Mouse (Mus musculus) Muller cell, postnatal 12 days (primary cell): ENCODE results near the gene Lrrc74a.

Experiments
- DNase-seq: peaks from one replicate; pipeline ENCODE4 v3.0.0-alpha.2; 2015; ENCODE audit errors: inconsistent ontology term

Lrrc74a gene

DNA sequence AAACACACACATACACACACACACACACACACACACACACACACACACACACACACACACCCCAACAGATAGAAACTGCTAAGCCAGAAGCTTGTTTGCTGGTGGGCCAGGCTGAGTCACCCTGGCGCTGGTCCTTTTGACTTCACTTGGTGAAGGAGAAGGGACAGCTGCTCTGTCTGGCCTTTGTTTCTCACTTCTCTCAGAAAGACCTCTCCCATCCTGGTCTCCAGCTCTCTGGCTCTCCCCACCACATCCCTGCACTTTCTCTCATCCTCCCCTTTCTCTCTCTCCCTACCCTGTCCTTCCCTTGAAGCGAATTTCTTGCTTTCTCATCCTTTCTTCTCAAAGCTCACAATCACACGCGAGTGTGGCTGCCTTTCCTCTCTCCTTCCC lies 70.1 kb downstream of the Lrrc74a start:
- peak; percentile 56 for DNase-seq

DNA sequence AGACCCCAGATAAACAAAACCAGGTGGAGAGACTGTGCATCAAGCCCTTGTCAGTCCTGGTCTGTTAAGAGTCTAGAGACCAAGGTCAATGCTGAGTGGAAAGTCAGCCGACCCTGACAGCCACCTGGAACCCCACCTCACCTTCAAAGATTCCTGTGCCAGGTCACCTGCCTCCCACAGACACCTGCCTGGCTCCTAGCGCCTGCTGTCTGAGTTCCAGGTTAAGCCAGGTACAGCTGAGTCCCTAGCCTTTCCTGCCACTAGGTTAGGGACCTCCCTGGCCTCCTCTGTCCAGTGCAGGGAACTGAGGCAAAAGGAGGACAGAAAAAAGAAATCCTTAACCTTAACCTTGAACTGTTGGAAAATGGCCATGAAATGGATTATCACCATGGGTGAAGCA lies 70.7 kb downstream of the Lrrc74a start:
- DNase-seq = no peak

DNA sequence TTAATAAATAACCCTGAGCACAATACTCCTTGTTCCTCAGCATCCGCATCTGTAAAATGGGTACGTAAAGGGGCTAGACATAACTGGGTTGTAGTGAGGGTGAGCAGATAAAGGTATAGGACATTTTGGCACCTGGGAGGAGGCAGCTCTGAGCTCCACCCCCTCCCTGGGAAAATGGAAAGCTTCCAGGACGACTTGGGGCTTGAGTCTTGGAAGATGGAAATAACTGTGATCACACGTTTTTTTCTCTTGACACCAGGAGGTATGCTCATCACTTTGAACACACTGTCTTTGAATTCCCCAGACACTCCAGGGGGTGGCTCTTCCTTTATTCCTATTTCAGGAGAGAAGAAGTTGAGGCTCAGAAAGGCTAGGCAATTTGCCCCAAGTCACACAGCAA lies 71.1 kb downstream of the Lrrc74a start:
- no peak for DNase-seq

DNA sequence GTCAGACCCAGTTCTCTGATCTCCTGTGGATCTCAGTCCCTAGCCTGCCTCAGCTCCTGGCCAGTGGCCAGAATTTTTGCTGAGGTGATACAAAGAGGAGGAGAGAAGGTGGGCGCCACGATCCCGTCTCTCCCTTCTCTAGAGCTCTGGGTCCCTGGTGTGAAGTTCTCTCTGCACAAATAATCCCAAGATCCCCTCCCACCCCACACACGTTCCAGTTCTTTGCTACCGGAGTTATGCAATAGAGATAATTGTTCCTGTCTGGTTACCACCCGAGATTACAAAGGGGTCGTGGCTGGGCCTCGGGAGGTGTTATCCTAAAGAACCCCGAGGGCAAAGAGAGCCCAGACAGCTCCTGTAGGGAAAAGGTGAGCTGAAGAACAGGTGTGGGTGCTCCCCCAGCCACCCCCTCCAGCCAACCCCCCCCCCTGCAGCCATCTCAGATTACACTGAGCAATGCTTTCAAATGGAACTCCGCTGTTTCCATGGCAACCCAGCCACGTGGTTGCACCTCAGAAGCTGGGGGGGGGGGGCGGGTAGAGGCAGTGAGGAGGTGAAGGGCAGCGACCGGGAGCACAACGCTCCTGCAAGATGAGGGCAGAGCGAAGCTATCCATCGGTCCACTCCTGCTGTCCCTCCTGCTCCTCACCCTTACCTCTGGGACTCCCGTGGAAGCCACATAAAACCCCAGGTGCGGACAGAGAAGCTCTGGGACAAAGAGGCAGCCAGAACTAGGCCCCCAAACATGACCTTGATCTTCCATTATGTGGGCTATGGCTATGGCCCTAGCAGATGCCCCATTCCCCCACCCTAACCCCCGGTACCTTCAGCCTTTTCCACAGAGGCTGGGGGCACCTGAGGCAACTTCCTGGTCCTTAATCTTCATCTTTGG lies 72.1 kb downstream of the Lrrc74a start:
- no peak for DNase-seq

DNA sequence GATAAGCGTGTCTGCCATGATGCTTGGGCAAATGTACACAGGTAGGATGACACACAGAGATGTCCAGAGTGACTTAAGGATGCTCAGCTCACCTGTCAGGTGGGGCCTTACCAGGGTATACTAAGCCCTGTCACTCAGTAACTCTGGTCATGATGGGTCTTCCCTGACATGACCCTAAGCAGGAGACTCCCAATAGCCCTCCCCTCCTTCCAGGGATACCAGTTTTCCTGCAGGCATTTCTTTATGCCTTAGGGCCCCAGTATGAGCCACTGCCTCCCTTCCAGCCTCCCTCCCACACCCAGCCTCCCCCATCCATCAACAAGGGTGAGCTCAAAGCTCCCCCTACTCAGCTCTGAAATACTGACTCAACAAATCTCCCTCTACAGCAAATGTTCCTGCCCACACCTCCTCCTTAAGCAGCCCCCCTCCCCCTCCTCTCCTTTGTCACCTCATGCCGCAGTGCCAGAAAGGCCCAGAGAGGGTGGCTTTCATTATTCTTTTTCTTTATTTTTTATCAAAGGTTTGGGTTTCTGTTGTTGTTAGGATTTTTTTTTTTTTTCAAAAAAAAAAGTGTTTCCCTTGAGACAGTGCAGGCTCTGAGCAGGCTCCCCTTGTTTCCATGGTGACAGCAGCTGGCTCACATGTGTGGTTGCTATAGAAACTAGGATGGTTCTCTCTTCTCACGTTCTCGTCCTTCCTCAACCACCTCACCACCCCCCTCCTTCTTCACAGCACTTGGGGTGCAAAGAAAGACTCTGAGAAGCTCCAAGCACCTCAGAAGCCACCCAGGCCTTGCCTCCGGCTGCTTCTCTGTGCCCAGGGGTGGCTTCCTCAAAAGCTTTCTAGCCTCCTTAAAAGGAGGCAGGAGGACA lies 73.0 kb downstream of the Lrrc74a start:
- DNase-seq = no peak

DNA sequence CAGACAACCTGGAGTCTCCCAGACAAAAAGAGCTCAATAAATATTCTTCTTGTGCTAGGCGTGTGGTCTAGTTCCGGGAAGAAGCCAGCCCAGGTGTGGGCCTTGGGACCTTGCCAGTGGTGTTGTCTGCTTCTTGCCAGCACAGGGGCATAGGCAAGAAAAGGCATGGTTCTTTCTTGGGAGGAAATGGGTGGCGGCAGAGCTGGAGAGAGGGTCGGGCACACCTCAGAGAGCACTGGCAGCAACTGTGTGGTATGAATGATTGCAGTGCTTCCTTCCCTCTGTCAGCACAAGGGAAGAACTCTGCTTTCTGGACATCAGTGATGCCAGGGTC lies 73.6 kb downstream of the Lrrc74a start:
- no peak for DNase-seq

DNA sequence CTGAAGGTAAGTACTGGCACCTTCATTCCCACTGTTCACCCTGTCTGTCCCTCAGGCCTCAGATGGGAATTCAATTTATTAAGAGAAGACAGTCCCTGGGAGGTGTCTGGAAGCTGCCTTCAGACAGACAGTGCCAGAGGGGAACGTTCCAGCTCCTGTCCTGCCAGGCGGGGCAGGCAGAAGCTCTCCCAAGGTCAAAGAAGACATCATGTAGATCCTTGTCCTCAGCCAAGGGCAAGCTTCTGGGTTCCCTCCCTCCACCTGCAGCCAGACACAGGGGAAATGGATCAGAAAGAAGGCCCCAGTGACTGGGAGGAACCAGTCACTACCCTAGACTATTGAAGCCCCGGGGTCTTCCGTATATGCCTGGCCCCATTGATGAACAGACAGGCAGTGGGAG lies 74.7 kb downstream of the Lrrc74a start:
- no peak for DNase-seq

DNA sequence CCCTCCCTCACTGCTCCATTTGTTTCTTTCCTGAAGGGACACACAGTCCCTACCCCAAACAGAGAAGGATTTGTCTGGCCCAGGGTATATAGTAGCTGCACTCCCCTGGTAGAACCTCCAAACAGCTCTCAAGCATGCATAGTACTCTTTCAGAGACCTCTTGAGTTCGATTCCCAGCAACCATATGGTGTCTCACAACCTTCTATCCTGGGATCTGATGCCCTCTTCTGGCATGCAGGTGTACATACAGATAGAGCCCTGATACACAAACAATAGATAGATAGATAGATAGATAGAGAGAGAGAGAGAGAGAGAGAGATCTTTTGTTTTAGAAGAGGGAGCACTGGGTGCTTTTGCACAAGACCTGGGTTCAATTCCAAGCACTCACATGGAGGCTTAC lies 75.9 kb downstream of the Lrrc74a start:
- no peak for DNase-seq

DNA sequence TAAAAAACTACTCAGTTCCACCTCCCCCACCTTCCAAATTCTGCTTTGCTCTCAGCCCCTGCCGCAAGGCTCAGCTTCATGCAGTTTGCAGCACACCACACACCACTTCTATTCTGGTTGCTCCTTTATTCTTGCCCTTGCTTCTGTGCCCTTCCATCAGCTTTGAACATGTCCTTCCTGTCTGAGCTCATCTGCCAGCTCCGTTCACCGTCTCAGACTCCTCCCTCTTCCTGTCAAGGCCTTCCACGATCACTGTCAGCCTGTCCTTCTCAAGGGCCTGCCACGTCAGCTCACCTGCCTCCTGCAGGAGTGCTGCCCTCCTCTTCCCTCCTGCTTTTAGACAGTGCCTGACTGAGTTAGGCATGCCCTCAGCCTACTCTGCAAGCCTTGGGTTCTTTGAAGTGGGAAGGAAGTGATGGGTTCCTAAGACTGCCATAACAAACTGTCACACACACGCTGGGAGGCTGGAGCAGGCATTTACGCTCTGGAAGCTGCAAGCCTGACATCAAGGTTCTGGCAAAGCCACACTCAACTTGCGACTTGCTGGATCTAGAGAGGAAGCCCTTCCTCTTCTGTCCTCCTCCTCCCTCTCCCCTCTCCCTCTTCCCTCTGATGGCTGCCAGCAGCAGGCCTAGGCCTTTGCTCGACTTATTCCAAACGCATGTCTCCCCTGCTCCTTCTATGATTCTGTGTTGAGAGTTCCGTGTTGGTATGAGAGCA lies 76.7 kb downstream of the Lrrc74a start:
- DNase-seq = no peak

DNA sequence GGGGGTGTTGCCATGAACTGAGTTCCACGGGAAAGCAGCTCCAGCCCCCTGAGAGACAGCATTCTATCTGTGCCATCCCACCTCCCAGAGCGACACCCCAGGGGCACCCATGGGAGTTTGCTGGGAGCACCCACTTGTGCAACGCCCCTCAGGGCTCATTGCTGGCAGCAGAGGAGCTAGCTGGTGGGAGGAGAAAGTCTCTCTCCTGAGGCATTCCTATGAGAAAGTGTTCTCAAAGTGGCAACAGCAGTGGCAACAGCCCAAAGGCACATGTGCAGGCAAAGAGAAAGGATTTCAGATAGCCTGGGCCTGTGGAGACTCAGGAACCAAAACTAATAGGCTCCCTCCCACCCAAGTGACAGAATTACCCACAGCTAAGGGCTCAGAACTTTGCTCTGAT lies 78.6 kb downstream of the Lrrc74a start:
- no peak for DNase-seq
